Mouse (Mus musculus) thymus, postnatal 0 days (tissue): ENCODE measurements at regions not wholly inside any gene's neighbourhood (a gene's known extent, or its start where the extent isn't known, plus 50 kb on each side); places are given as distances from the start of the nearest gene placed in this dataset.

Source experiments
- DNase-seq: peaks from one replicate; pipeline ENCODE4 v3.0.0-alpha.2; 2015; ENCODE audit warnings: low spot score

DNA sequence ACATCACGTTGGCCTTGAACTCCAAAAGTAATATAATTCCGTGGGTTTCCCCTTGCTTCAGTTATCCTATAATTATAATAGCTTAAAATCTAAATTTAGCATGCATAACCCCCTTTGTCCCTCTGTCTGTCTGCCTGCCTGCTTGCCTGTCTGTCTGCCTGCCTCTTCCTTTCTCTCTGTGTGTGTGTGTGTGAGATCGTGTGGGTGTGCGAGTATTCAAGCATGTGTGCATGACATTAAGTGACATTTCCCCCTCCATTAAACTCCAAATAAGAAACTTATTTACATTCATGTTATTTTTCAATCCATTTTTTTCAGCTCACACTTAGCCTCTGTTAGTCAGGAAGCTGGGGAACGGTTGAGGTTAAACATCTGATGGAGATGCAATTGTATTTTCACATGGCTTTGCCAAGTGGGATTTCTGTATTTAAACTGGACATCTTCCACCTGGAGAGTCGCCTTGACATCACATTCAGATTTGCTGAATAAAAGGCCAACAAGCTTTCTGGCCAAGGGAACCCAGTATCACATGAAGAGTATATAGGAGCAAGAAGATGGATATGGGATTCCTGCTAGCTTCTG is 130.8 kb upstream of the Map3k1 start:
- no peak for DNase-seq

DNA sequence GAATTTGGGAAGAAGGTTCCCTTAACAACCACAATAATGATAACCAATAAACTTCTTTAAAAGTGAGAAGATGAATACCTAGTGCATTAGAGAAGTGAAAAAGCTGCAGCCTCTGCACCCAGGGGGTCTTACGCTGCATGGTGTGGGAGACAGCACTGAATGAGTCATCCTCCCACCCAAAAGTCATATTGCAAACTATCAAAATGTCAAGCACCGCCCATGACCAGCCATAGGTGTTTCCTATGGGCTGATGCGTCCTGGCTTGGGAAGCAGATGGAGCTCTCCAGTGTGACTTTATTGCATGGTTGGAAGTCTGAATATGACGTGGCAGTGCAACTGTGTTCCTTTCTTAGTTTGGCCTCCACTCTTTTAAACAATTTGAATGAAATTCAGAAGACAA is 131.5 kb upstream of the Map3k1 start:
- no peak for DNase-seq

DNA sequence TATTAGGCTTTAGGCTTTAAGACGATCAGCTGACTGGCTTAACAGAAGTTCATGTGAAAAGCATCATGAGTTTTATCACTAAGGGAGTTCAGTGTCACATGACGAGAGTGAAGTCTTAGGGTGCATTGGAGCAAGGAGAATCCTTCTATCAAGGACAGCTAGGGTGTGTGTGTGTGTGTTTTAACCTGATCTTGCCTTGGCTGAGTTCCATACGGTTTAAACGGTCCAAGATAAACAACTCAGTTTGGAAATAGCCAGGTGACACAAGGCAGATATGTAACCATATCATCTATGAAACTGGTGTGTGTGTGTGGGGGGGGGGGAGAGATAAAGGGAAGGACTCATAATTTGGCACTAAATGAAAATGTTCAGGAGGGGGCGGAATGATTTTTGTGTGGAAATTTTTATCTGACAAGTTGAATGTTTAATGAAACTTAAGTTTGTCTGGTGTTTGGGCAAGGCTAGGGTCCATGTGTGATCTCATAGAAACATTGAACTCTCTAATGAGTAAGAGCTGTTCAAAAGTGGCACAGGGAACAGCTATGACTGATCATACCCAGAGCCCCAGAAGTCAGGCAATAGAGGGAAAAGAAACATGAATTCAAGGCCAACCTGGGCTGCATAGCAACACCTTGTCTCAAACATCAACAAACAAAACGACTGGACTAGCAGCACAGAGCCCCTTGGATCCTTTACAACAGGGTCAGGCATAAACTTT is 132.2 kb upstream of the Map3k1 start:
- DNase-seq = no peak

DNA sequence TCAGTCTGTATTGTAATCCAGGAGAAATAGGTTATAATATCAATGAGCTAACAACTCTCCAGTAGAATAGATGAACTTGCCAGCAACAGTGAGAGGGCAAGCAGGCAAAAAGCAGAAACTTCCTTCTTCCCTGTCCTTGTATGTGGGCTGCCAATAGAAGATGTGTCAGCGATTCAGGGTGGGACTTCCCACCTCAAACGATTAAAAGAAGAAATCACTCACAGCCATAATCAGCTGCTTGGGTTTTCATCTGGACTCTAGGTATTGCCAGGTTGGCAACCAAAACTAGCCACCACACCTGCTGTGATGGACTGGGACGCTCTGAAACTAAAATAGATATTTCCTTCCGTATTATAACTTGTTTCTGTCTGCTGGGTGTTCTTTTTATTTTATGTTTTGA is 133.2 kb upstream of the Map3k1 start:
- DNase-seq = no peak

DNA sequence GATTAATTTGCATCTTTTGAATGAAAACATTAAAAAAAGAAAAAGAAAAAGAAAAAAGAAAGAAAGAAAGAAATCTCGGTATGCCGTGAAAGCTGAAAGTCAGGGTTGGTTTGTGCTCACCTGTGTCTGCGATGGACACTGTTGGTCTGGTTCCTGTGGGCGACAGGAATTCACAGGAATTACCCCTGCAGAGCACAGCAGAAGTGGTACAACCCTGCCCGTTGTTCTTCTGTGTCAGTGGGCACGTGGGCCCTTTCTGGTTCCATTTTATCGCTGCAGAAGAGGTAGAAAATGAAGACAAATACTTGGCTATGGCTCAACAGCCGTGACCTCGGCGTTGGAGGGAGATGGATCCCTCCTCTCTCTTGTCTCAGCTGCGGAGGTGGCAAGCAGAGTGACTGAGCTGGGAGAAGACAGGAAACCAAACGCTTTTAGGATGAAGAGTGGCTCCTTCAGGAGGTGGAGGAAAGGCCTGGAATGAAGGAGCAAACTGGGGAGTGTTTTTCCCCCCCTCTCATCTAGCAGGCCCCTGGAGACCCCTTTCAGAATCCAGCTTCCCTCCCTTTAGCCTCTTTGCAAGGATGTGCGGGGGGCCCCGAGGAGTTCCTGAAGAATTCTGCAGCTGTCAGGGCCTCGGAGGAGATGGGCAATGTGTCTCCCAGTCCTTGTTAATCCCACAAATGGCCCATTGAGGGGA is 134.7 kb upstream of the Map3k1 start:
- no peak for DNase-seq

DNA sequence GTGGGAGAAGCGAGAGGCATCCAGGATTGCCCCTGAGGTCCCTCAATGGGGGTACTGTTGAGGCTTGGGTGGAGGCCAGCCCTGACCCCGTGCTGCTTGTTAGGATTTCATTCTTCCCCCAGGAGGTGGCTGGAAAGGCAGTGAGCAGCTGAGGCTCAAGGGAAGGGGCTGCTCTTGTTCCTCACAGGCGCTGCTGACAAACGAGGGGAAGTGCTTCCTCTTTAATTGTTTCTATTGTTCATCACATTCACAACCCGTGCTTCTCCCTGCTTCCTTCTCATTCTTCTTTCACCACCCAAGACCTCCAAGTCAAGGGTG is 135.3 kb upstream of the Map3k1 start:
- DNase-seq = no peak

DNA sequence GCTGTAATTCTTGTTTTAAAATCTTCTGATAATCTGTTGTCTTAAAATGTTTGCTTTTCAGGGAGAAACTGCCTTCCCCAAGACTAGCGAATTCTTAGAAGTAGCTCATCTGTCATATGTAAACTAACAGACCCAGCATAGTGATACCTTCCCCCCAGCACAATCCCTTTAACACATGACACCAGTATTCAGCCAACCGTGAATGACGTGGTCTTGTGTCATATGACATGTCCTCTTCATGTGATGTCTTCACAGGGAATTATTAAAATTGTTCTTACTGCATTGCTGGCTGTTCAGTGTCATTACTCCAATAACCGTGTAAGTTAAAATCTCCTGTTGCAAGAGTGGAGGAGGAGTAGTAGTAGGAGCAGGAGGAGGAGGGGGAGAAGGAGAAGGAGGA is 137.5 kb upstream of the Map3k1 start:
- DNase-seq = no peak

DNA sequence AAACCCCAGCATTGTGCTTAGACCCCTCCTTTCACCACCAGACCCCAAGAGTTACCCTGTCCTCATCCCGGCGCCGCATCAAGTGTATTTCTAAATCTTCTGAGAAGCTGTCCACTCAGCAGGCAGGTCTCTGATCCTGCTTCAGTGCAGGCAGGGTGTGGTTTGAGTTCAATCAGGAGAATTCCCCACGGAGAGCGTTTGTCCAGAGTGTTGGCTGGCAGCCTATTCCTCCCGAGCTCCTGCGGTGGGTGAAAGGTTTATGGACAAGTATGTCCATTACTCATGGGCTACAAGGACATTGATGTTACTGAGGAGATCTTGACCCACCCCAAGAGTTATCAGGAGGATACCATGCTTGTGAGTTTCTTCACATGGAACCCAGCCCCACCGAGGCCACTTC is 138.0 kb upstream of the Map3k1 start:
- DNase-seq = no peak

DNA sequence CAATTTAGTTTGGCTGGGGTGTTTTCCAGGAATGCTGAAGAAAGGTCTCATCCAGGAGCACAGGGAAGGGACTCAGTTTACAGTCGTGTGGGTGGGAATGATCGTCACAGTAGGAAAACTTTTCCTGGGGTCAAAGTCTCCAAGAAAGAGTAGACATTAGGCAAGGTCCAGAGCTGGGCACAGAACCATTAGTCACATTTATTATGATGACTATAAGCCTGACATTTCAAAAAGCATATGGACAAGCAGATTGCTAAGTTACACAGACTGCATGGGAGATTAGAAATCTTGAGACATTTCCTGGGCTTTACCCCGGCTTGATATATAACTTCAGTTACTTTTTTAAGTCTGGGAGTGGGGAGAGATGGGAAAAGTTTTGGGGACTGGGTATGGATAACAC is 139.6 kb upstream of the Map3k1 start:
- no peak for DNase-seq

DNA sequence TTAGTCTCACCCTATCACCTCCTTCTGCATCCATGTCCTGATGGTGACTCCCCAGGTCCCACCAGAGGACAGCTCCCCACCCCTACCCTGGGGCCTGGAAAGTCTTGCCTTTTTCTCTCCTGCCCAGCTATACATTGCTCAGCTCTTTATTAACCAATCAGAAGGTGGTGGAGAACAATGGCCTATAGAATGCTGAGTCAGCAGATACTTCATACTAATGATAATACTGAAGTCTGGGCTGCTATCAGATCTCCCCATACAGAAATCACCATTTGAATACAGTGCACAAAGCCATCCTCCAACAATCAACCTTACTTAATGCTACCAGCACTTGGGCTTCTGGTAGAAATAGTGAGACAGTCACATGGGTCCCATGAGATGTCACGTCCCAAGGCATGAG is 141.2 kb upstream of the Map3k1 start:
- no peak for DNase-seq

DNA sequence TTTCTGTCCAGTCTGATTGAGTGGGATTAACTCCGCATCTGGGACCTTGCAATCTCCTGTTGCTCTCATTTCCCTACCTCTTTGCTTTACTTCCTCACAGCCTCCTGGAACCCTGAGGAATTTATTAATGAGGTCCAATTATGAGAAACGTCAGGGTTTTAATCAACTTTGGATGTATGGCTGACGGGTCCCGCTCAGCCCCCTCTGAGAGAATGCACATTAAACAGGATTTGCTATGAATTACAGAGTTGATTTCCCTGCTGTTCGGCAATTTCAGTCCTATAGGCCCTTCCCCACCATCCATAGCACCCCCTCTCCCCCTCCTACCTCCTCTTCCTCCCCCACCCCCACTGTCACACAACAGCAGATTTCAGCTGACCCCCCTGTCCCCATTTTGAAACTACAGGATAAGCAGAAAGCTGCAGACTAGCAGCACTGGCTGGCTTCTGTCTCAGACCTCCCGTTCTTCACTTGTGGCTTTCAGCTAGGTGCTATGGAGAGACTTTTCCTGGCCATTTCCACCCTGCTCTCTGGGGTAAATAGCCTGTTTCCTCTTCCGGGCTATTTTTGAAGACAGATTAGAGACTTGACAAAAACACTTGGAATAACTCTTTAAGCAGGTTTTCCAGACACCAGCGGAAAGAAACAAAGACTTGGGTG is 145.2 kb upstream of the Map3k1 start:
- no peak for DNase-seq

DNA sequence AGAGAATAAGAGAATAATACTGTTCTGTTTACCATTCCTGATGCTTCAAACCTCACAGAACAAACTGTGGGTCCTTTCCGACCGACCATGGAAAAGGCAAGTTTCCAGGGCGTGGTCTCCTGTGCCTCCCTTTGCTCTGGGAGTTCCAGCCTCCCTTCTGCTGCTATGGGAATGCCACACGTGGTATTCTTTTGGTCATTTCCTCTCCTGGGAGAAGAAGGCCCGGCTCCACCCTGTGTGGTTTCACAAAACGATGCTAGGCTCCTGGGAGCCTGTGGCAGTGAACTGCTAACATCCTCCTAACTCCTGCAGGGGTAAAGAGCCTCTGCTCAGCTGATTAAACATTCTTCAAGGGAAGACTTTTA is 145.7 kb upstream of the Map3k1 start:
- DNase-seq = no peak

DNA sequence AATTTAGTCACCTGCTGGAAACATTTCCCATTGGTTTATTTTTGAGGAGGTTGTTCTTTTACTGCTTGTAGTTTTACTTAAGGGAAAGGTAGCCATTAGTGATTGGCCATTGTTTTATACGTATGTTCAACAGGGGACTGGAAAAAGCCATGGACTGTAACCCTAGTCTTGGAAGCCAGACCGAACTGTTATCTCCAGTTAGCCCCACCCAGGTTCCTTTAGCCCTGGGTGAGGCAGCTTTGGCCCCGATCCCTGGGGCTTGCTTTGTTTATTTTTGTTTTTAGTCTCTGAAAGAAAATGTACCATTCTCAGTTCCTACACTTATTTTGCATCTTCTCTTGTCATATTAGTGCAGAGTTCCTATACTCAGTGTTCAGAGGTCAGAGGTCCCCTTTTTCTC is 148.3 kb upstream of the Map3k1 start:
- no peak for DNase-seq

DNA sequence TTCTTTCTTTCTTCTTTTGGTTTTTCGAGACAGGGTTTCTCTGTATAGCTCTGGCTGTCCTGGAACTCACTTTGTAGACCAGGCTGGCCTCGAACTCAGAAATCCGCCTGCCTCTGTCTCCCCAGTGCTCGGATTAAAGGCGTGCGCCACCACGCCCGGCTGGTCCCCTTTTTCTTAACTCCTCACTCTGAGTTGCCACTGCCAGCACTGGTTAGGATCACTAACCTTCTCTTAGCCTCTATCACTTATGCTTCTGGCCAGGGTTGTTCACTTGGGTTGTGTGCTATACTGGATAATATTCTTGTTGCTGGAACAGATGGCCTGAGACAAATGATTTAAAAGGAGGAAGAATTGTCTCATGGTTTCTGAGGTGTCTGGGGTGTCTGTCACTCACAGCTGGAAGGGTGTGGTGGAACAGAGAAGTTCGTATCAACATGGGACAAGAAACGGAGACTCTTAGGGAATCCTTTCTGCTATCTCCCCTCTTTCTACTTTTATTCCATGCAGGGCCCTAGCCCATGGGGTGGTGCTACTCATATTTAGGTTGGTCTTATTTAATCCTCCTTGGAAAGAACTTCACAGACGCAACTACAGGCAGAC is 149.0 kb upstream of the Map3k1 start:
- no peak for DNase-seq

DNA sequence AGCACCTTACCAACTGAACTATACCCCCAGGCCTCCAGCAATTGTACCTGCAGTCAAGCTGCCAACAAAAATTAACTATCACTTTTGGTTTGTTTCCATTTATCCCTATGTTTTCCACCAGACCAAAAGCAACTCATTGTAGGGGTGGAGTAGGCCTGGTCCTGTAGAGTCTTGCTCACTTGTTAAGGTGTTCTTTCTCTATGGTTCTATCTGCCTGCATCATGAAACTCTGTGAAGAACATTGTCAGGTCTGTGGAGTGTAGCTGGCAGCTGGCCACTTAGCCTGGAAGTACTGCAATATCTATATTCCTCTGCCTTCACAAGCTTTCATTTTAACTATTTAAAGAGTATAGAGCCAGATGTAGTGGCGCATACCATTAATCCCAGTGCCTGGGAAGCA is 149.6 kb upstream of the Map3k1 start:
- DNase-seq = no peak

DNA sequence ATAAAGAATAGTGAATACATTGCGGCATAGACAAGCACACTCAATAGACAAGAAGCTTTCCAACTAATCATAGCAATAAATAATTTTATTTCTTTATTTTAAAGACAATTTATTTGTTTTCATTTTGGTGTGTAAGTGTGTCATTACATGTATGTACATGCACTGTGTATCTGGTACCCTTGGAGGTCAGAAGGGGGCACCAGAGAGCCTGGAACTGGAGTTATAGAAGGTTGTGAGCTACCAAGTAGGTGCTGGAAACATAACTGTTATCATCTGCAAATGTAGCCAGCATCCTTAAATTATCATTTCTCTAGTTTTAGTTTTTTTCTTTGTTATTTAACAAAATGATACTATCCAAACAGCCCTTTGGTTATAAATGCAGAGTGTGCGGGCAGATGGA is 151.2 kb upstream of the Map3k1 start:
- no peak for DNase-seq

DNA sequence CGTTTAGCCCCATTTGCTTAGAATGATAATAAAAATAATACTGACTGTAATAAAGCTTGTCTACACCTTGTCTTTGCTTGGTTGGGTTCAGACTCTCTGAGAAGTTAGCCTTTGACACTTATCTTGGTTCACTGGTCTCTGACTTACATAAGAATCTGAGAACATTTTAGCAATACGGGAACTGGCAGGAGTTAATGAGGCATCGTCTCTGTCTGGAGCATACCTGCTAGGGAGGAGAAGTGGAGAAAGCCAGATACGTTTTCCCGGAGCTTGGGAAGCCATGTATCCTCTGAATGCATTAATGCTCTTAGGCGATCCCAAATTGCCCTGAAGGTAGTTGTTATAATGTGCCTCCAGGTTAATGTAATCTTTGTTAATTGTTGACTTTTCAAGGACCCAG is 152.6 kb upstream of the Map3k1 start:
- DNase-seq = no peak

DNA sequence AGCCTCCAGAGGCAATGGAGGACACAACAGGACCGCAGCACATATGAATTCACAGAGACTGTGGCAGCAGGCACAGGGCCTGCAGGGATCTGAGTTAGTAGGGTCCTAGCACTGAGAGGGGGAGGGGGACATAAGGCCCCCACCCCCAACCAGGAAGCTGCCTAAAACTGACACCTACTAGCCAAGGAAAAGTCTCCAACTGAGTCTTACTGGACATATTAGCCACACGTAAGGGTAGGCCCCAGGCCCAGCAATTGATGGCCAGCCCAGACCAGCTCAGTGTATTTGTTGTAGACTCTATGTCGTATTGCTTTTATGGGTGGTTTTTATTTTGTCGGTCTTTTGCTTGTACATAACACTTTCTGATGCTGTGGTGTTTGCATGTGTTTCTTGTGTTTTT is 153.4 kb upstream of the Map3k1 start:
- no peak for DNase-seq

DNA sequence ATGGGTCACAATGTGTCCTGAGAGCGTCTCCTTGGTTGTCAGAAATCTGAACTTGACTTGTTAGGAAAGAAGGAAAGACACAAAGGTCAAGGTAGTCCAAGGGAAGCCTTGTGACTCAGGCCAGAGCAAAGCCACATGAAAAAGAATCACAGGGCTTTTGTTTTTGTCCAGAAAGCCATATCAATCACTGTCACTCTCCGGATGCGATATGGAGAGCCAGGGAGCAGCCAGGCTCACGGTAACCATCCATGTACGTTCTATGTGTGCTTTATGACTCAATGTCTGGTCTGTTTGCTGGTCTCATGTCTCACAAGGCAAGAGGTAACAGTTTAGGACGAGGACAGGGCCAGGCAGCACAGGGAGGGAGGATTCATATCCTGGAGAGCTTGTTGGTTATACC is 157.3 kb upstream of the Map3k1 start:
- no peak for DNase-seq

DNA sequence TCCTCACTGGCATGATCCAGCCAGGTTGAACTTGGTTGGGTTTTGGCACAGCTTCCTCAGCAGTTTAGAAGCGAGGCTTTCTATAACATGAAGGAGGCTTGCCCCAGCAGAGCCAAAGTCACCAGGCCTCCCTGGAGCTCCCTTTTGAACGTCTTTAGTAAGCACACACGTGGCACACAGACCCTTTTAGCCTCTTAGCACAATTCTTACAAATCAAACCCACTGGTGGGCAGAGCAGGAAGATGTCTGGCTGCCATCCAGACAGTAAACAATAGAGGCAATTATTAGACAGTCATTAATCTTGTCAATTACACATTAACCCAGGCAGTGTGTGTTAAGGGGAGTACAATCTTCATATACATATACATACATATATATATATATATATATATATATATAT is 157.8 kb upstream of the Map3k1 start:
- DNase-seq = no peak

DNA sequence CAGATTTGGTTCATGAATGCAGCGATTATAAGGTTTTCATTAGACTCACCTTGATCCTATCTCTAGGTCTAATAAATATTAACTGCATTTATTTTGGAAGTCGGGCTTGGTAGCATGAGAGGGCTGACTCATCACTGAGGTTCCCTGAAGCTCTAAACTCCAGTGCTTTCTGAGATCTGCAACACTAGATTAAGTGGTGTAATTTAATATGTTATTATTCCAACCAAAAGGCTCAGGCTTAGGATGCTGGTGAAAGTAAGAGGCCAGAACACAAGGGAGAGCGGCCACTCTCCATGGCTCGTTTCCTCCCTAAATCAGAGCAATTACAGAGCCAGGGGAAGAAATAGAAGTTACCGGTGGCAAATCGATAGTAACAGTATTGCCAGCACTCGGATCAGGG is 159.4 kb upstream of the Map3k1 start:
- DNase-seq = no peak

DNA sequence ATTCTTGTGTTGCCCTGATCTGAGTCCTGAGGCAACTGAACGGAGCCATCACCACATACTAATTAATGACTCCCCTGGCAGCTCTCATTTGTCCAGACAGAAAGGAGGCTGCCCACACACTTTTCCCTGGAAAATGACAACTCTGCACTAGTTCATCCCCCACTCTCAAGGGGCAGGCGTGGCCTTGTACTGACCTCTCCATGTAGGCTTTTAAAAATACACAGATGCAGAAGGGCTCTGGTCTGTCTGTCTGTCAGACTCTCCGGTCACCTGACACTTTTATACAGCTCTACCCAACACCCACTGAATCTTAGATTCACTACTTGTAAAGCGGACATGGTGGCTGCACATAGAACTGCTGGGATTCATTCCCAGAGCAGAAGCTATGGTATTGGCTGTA is 165.5 kb upstream of the Map3k1 start:
- no peak for DNase-seq
